Mouse (Mus musculus) thymus, postnatal 25 days (tissue): Measurements from ENCODE around the gene Galm.

Experiments used
- DNase-seq: peaks from one replicate; pipeline ENCODE4 v3.0.0; 2022

Galm gene

DNA sequence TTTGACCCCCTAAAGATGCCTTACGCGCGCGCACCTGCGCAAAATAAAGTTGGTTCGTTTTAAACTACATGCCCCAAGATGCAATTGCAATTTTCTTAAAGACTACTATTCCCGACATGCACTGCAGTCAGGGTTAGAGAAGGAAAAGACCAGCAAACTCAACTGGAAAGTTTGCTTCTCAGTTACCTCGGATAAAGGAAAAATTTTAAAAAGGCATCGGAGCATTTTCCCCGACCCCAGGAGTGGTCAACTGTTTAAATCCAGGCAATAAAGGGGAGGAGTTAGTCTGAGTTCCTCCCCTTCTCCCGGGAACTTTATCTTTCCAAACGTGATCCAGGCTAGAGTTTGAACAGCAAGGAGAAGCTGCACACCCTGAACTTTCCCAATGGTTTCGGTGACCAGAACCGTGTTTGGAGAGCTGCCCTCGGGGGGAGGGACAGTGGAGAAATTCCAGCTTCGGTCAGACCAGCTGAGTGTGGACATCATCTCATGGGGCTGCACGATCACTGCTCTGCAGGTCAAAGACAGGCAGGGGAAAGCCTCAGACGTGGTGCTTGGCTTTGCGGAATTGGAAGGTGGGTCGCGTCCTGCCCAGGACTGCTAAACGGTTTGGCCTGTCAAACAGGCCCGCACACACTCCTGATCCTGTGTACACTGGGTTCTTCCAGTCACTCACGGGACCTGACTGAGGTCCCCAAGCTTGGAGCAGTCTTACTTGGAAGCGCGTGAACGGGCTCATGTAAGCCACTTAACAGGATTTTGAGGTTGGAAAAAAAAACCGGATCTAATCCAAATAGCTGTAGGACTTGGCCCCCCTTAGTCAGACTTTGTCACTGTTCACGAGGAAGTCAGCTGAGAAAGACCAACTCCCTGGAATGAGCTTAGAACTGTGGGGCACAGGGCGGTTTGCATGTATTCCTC, at the start of gene Galm:
Galm (plus strand) TSS at position 141 of the 921 bp plus-strand sequence.
- peak; percentile 64 for DNase-seq

DNA sequence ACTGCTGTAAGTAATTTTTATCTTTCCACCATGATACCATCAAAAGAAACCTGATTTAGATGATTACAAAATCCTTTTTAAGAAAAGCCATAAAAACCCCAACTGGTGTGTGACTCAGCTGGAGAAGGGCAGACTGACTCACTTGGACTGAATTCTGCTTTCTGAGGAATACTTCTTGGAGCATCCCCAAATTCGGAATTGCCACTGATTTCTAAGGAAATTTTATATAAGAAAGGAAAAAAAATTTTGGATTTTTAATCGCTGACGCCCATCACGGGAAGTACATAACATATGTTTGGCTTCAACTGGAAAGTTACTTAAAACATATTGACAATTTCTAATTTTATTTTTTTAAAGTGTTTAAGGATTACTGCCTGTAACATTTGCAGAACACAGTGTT, 48.5 kb upstream of the Galm start:
- no peak for DNase-seq

- DNase-seq = no peak
Observed at GRCm38 (mm10) chr17:80083223-80083622, 44.0 kb upstream of the Galm start.

GRCm38 (mm10) chr17:80084424-80084823, 42.8 kb upstream of the Galm start:
- no peak for DNase-seq

DNA sequence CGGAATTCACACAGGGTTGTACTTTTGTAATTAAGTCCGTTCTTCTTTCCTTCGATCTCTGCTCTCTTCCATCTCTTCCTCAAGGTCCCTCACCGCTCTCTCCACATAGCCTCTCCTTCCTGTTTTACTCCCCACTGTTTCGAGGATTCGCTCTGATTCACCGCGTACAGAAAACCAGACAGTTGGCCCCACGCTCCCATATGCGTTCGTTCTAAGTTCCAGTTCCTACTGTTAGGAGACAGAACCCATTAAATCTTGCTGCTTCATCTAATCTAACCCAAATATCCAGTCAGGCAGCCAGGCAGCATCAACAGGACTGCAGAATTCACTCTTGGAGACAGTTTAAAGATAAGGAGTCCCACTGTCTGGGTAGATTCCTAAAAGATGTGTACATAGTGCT, 40.7 kb upstream of the Galm start:
- no peak for DNase-seq

- no peak for DNase-seq
Observed at GRCm38 (mm10) chr17:80088168-80088567, 39.1 kb upstream of the Galm start.

DNA sequence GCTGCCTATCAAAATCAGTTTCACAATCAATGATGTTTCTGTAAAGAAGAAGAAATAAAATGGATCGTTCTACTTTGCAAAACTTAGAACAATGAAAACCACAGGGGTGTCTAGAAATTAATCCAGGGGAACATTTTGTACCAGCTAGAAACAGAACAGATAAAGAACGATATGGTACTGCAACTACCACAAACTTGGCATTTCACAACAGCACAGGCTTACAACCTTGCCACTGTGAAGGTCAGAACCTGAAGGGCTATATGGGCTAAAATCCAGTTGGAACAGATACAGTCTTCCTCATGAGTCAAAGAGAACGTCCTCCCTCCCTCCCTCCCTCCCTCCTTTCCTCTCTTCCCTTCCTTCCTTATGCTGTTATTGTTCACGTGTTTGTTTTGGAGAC, 36.7 kb upstream of the Galm start:
- no peak for DNase-seq

- DNase-seq = no peak
Observed at GRCm38 (mm10) chr17:80091879-80092549, 35.3 kb upstream of the Galm start.

- no peak for DNase-seq
Observed at GRCm38 (mm10) chr17:80095254-80095899, 31.9 kb upstream of the Galm start.

DNA sequence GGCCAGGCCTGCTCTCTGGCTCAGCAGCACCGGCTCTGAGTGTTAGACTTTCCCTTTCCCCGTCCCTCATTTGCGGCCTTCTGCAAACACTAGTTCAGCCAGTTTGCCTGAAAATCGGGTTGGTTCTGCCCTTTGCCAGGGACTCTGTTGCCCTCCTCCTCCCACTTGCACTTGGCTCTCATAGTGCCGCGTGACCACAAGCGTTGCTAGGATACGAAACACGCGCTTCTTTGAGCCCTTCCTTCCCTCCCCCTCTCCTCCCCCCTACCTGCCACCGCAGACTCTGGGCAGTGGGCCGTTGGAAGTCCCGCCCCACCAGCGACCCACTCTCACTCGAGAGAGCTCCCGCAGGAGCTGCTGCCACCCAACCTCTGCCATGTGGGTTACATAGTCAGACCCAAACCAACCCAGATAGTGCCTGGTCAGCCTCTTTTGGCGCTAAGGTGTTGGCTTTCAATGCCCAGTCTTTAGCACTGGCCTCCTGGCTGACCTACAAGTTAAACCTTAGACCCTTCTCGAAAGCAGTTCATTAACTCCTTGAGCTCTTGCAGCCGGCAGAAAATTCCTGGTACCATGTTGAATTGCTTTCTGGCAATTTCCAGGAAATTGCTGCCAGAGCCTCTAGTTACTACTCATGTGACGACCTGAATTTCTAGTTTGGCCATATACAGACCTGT, 31.1 kb upstream of the Galm start:
- DNase-seq = peak; percentile 26

- no peak for DNase-seq
Observed at GRCm38 (mm10) chr17:80096720-80097114, 30.6 kb upstream of the Galm start.

DNA sequence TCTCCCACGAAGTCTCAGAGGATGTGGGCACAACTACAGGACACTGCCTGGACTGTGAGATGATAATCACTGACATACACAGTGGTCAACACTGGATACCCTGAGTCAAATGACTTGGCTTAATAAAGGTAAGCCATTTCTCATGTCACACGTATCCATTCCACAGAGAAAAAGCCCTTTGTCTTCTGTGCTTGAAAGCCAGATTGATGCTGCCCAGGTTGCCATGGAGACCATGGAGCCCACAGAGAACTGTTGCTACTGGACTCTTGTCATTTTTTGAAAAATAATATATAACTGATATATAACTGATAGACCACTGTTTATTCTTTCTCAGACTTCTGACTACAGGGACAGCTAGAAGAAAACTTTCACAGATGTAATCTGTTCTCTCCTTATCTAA, 30.1 kb upstream of the Galm start:
- DNase-seq = no peak

DNA sequence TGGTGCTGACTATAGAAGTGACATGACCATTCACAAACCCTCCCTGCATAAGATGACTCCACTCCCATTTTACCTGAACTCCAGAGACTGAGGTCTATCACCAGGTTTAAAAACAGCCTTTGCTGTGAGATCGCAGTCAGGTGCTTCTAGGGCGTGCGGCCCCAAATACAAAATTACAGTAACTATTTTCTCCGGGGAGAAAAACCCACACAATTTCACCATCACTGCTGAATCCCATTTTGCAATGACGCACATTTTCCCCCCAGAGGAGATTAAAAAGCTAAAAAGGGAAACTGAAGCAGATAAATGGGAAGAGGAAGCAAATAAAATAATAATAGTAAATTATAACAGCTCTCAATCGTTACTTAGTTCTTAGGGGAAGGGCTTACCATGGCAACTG, 27.4 kb upstream of the Galm start:
- DNase-seq = no peak

GRCm38 (mm10) chr17:80105348-80105978, 21.8 kb upstream of the Galm start:
- DNase-seq = no peak

GRCm38 (mm10) chr17:80112665-80113305, 14.5 kb upstream of the Galm start:
- DNase-seq = peak; percentile 27

GRCm38 (mm10) chr17:80113468-80113867, 13.8 kb upstream of the Galm start:
- DNase-seq = no peak

DNA sequence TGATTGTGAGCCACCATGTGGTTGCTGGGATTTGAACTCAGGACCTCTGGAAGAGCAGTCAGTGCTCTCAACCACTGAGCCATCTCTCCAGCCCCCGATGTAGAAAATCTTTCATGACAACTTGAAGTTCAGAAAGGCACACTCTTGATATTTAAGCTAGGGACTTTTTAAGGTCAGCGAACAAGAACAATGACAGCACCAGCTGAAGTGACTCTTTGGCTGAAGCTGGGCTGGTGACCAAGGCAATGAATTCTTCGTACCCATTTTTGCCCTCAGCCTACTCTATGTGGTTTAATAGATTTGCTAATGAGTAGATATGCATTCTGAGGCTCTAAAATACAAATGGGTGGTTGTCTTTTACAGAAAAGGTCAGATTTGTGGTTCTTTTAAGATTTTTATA, 6.9 kb upstream of the Galm start:
- no peak for DNase-seq

GRCm38 (mm10) chr17:80121833-80122232, 5.4 kb upstream of the Galm start:
- no peak for DNase-seq

DNA sequence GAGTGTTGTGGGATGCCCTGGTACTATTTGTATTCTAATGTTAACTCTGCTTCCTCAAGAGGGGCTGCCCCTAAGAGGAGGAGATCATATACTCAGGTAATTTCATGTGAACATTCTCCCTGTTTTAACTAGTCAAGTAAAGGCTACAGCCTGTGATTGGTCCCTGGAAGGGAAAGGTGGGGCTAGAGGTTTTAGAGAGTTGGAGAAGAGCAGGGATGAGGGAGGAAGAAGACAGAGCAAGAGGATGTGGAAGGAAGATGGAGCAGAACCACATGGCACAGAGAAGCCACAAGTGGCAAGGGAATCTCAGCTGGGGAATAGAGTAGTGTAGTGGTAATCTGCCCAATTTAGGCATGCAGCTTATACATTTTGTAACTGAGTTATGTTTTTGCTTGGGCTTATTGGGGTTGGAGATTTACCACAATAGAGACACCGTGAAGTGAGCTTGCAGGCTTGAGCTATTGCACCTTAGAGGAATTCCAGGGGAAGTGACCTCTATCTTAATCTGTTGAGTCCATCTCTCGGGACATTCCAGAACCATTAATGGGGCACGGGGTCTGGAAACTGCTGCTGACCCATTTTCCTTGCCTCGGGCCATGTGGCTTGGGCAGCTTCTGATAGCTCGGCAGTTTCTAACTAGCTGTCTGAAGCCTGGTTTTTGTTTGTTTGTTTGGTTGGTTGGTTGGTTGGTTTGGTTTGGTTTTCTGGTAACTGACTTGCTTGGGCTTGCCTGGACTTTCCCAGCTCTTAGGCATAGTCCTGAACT, 2.1 kb upstream of the Galm start:
- no peak for DNase-seq

- no peak for DNase-seq
Observed at GRCm38 (mm10) chr17:80126166-80126565, 1.1 kb upstream of the Galm start.

DNA sequence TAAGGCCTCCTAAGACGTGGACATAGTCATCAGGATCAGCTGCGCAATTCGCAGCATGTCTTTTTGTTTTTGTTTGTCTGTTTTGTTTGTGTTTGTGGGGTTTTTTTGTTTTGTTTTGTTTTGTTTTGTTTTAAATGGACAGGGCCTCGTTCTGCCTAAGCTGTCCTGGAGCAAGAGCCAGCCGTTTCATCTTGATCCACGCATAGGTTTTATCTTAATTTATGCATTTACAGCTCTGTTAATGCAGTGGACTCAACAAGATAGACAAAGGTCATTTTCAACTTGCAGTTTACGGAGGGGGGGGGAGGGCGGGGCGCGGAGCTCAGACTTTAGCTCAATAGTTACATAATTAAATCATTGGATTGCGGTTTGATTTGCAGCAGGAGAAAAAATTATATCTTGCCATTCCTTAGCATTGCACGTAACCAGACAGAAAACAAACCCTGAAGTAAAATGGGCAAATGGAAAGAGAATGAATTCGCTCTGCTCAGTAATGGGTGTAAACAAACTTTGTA, 1.3 kb downstream of the Galm start:
- DNase-seq = no peak
